Mouse (Mus musculus) stomach, embryonic 15.5 days (tissue): ENCODE results near the gene Tfdp1. TPM values are rescaled to one million over a fixed set of nuclear protein-coding genes. Genes with fewer than 3 reads are reported as not detected.

ENCODE experiments used
- ATAC-seq: fragments of 200-750 bp; cut with Nextera tagmentation; 2 replicates; pipeline ENCODE4 v1.8.0; 2017; ENCODE audit warnings: low read depth, moderate number of reproducible peaks, moderate TSS enrichment; ENCODE audit not compliant: insufficient read depth, low FRiP score
- H3K27ac ChIP-seq: fragments of 300-500 bp; sonication (generic); 2 replicates; pipeline ENCODE4 v1.5.1; 2015; ENCODE audit warnings: mild to moderate bottlenecking, inconsistent platforms
- H3K27me3 ChIP-seq: fragments of 300-500 bp; sonication (generic); replicated peaks from 2 replicates; pipeline ENCODE4 v1.6.1; 2015; ENCODE audit warnings: inconsistent platforms
- H3K36me3 ChIP-seq: fragments of 300-500 bp; sonication (generic); 2 replicates; pipeline ENCODE4 v1.6.1; 2015; ENCODE audit warnings: inconsistent platforms
- H3K4me1 ChIP-seq: fragments of 300-500 bp; sonication (generic); 2 replicates; pipeline ENCODE4 v1.6.1; 2015; ENCODE audit warnings: inconsistent platforms
- H3K4me2 ChIP-seq: fragments of 300-500 bp; sonication (generic); 2 replicates; pipeline ENCODE4 v1.6.1; 2015; ENCODE audit warnings: mild to moderate bottlenecking, inconsistent platforms
- H3K4me3 ChIP-seq: fragments of 300-500 bp; sonication (generic); replicated peaks from 2 replicates; pipeline ENCODE4 v1.5.1; 2015; ENCODE audit warnings: inconsistent platforms
- H3K9ac ChIP-seq: fragments of 300-500 bp; sonication (generic); 2 replicates; pipeline ENCODE4 v1.6.1; 2015; ENCODE audit warnings: inconsistent platforms
- H3K9me3 ChIP-seq: fragments of 300-500 bp; sonication (generic); 2 replicates; pipeline ENCODE4 v1.6.1; 2016; ENCODE audit warnings: inconsistent platforms
- WGBS: fragments of 180-500 bp; shearing (Covaris S2); methylation state at CpG from one replicate; pipeline ENCODE4 v1.1.7; 2015; 5-methylcytosine and 5-hydroxymethylcytosine counted together
- polyA plus RNA-seq: library from polyadenylated mRNA; unstranded; fragments of >200 nt; fragmentation: Nextera tagmentation; extraction: Ambion mirVana; gene quantifications from 2 replicates; pipeline ENCODE4 v1.2.1, GENCODE M21; 2015

Gene Tfdp1
- polyA plus RNA-seq, result 156 and 173 TPM in 2 replicates

DNA sequence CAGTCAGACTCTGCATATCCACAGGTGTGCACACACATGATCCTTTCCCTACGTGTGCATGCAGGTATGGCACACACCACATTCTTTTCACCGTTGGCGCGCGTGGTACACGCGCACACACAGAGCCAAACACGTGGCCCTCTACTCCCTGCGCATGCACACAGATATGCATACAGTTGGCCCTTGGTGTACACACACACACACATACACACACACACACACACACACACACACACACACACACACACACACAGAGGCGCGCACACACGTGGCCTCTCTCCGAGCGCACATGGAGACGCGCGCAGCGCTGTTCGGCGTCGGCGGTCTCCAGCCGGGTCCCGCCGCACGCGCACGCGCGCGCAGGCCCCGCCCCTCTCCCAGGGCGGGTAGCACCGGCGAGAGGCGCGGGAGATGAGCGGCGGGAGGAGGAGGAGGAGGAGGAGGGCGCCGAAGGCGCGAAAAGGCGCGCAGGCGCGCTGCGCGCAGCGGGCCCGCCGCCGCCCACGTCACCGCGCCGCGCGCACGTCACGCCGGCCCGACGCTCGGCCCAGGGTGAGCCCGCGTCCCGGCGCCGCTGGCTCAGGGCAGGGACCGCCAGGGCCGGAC, at the start of gene Tfdp1:
Tfdp1 (plus strand) TSS at position 497 of the 606 bp plus-strand sequence.
- Histone ChIP-seq H3K27ac (peak within 1 kb of the TSS; percentile 80), H3K4me2 (peak within 1 kb of the TSS; percentile 82), H3K27me3 (no peaks in the 10 kb centered on the region), H3K36me3 (peaks cover 10% of the 10 kb centered on the region), H3K4me3 (peak within 1 kb of the TSS; percentile 90), H3K4me1 (peaks cover 16% of the 10 kb centered on the region), H3K9me3 (no peaks in the 10 kb centered on the region), H3K9ac (peak within 1 kb of the TSS; percentile 94)
- ATAC-seq, result peak; percentile 92
- WGBS, result 3% methylated on average over 38 of the region's 72 CpGs

DNA sequence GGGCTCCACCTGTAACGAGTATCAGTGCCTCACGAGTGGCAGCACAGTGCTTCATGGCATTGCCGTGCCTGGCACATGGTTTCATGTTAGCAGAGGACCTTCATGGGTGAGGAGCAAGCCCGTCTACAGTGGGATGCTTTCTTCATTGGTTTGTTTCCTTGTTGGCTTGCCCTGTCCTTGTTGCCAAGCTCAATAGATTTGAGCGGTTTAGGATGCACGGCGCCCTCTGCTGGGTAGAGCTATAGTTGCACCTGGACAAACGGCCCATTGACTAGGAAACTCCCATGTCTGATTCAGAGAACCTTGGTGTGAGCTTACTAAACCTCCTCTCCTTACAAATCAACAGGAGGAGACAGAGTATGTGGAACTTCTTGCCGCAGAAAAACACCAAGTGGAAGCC, 46.2 kb upstream of the Tfdp1 start:
- H3K4me1 ChIP-seq, result peaks cover 10% of the 10 kb centered on the region; the same call in 1 of the 2 replicates
- no peak for ATAC-seq
- H3K36me3 ChIP-seq, result peaks cover 30% of the 10 kb centered on the region
- no peak overlapping the region for H3K4me3 ChIP-seq
- 27% methylated on average over 9 of the region's 9 CpGs for WGBS
- H3K9ac ChIP-seq, result no peak overlapping the region
- H3K27ac ChIP-seq, result no peak overlapping the region; the same call in 1 of the 2 replicates
- H3K9me3 ChIP-seq, result no peaks in the 10 kb centered on the region
- no peak overlapping the region for H3K4me2 ChIP-seq
- no peaks in the 10 kb centered on the region for H3K27me3 ChIP-seq

DNA sequence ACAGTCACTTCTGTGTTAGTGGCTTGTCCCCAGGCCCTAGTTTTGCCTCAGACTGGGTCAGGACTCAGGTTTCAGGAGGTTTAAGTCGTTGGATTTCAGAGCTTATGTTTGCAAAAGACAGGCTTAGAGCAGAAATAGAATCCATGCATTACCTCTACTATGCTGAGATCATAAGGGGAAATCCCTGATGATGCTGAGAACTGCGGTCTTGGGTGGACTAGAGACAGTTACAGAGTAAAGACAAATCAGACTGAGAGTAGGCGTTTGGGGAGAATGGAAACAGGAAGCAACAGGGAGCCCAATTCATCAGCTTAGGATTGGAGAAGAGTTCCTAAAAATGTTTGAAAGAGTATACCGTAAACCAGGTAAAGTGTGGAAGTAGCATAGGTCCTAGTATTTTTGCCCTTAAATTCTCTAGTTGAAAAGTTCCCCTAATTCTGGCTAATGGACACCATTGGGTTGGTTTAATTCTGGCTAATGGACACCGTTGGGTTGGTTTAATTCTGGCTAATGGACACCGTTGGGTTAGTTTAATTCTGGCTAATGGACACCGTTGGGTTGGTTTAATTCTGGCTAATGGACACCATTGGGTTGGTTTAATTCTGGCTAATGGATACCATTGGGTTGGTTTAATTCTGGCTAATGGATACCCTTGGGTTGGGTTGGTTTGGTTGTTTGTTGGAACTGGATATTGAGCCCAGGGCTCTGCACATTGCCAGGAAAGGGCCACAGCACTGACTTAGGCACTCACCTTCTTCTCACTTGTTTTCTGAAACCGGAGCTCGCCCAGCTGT, 44.7 kb upstream of the Tfdp1 start:
- H3K4me2 ChIP-seq, result no peak overlapping the region
- no peak overlapping the region for H3K27ac ChIP-seq
- H3K9ac ChIP-seq, result no peak overlapping the region
- H3K36me3 ChIP-seq, result peaks cover 30% of the 10 kb centered on the region
- no peak overlapping the region for H3K4me3 ChIP-seq
- no peak for ATAC-seq
- no peaks in the 10 kb centered on the region for H3K27me3 ChIP-seq
- WGBS, result 92% methylated on average over 9 of the region's 9 CpGs
- H3K4me1 ChIP-seq, result peaks cover 9% of the 10 kb centered on the region; the same call in 1 of the 2 replicates
- no peaks in the 10 kb centered on the region for H3K9me3 ChIP-seq

DNA sequence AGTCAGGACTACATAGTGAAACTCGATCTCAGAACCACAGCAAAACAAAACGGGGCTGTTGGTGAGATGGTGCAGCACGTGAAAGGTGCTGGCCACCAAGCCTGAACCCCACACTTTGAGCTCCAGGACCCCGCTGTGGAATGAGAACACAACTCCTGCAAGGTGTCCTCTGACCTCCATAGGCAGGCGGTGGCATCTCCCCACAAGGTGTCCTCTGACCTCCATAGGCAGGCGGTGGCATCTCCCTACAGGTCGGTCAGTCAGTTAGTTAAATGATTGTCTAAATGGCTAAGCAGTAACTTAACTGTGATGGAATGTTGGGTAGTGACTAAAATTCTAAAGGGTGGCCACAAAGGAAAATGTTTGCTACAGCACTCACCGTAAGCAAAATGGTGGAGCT, 39.0 kb upstream of the Tfdp1 start:
- no peaks in the 10 kb centered on the region for H3K27me3 ChIP-seq
- H3K4me3 ChIP-seq, result no peak overlapping the region
- ATAC-seq, result no peak
- no peak overlapping the region for H3K27ac ChIP-seq
- no peak overlapping the region for H3K9ac ChIP-seq
- 91% methylated on average over 8 of the region's 8 CpGs for WGBS
- H3K4me1 ChIP-seq, result no peaks in the 10 kb centered on the region
- H3K9me3 ChIP-seq, result no peaks in the 10 kb centered on the region
- peaks cover 43% of the 10 kb centered on the region for H3K36me3 ChIP-seq
- no peak overlapping the region for H3K4me2 ChIP-seq

DNA sequence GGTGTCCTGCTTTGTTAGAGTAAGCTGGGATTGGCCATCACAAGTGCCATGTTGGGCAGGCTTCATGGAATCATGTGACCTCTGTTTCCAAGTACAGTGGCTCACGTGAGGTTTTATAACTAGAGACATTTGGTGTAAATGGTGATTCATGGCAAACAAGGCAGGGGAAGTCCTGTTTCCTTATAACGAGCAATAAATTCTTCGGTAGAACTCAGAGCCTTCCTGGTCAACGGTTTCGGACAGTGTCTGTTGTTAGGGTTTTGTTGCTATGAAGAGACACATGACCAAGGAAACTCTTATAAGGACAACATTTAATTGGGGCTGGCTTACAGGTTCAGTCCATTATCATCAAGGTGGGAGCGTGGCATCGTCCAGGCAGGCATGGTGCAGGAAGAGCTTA, 37.5 kb upstream of the Tfdp1 start:
- Histone ChIP-seq H3K27ac (no peak overlapping the region), H3K4me2 (no peak overlapping the region), H3K4me1 (no peaks in the 10 kb centered on the region), H3K4me3 (no peak overlapping the region), H3K27me3 (no peaks in the 10 kb centered on the region), H3K36me3 (peaks cover 42% of the 10 kb centered on the region), H3K9ac (no peak overlapping the region), H3K9me3 (no peaks in the 10 kb centered on the region)
- ATAC-seq, result no peak
- 94% methylated on average over 7 of the region's 7 CpGs for WGBS

DNA sequence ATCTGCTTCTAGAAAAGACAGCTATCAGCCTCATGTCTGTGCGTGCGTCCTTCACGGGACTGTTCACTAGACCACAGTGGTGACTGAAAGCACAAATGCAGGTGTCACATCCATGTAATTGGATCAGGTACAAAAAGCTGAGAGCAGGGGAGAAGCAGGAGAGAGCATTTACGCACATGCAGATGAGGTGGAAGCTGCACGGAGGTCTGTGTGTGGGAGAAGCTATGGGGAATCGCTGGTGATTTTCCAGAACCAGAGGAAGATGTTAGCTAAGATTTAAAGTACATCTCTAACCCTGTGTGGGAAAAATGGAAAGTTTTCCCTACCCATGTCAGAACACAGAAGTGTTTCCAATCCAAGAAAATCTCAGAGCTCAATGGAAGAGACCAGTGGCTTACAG, 33.1 kb upstream of the Tfdp1 start:
- Histone ChIP-seq H3K36me3 (peaks cover 22% of the 10 kb centered on the region), H3K4me3 (no peak overlapping the region), H3K27ac (no peak overlapping the region), H3K9me3 (no peaks in the 10 kb centered on the region), H3K4me2 (no peak overlapping the region), H3K4me1 (no peaks in the 10 kb centered on the region), H3K27me3 (no peaks in the 10 kb centered on the region), H3K9ac (no peak overlapping the region)
- no peak for ATAC-seq
- 92% methylated on average over 6 of the region's 6 CpGs for WGBS

DNA sequence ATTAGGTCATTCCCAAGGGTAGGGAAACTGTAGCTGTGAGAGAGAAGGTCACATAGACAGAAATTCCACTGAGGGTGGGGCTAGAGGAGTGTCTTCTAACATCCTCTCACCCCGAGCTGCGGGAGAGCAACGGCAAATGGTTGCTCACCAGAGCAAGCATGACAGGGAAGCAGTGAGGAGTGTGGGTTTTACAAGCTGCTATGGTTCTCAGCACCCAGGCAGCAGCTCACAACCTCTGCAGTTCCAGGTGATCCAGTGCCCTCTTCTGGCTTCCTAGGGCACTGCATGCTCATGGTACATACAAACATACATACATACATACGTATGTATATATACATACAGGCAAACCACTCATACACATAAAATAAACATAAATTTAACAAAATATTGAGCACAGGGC, 32.7 kb upstream of the Tfdp1 start:
- no peak for ATAC-seq
- Histone ChIP-seq H3K9me3 (no peaks in the 10 kb centered on the region), H3K4me2 (no peak overlapping the region), H3K4me3 (no peak overlapping the region), H3K4me1 (no peaks in the 10 kb centered on the region), H3K36me3 (peaks cover 22% of the 10 kb centered on the region), H3K27ac (no peak overlapping the region), H3K27me3 (no peaks in the 10 kb centered on the region), H3K9ac (no peak overlapping the region)
- 94% methylated on average over 4 of the region's 4 CpGs for WGBS

DNA sequence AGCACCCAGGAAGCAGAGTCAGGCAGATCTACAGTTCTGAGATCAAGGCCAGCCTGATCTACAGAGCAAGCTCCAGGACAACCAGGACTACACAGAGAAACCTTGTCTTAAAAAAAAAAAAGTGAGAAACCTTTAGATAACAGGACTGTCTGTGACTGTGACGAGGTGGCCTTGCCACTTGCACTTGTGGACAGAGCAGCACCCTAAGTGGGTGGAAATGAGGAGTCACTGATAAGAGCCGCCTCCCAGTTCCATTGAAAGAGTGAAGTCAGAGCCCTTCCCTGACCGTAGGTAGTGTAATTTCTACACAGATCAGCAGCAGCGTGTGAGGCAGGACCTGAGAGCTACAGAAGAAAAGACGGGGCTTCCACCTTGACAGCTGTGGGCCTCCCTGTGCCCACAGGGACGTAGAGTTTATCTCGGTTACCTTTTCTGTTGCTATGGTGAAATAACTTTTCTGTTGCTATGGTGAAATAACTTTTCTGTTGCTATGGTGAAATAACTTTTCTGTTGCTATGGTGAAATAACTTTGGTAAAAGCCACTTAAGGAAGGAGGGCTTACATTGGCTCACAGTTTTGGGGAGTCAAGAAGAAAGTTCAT, 32.1 kb upstream of the Tfdp1 start:
- Histone ChIP-seq H3K4me2 (no peak overlapping the region), H3K36me3 (peaks cover 22% of the 10 kb centered on the region), H3K4me3 (no peak overlapping the region), H3K9me3 (no peaks in the 10 kb centered on the region), H3K9ac (no peak overlapping the region), H3K27ac (no peak overlapping the region), H3K4me1 (no peaks in the 10 kb centered on the region), H3K27me3 (no peaks in the 10 kb centered on the region)
- 67% methylated on average over 7 of the region's 7 CpGs for WGBS
- ATAC-seq, result no peak

DNA sequence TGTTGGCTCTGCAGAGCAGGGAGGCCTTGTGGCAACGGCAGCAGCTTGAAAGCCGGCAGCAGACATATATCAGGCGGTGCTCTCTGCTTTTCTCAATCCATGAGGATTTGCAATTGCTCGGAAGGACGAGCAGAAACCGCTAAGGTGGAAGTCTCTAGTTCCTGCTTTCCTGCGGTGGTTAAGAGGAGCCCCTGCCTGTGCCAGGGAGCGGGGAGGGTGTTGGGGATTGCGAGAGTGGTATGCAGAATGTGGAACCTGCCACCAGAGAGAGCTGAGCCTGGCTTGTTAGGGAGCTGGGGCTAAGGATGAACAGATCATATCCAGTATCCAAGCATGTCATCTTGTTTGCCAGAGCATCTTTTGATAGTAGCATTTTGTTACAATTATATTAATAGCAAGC, 31.6 kb upstream of the Tfdp1 start:
- Histone ChIP-seq H3K27me3 (no peaks in the 10 kb centered on the region), H3K4me1 (no peaks in the 10 kb centered on the region), H3K27ac (no peak overlapping the region), H3K36me3 (peaks cover 22% of the 10 kb centered on the region), H3K4me3 (no peak overlapping the region), H3K9me3 (no peaks in the 10 kb centered on the region), H3K9ac (no peak overlapping the region), H3K4me2 (no peak overlapping the region)
- no peak for ATAC-seq
- 79% methylated on average over 9 of the region's 9 CpGs for WGBS

DNA sequence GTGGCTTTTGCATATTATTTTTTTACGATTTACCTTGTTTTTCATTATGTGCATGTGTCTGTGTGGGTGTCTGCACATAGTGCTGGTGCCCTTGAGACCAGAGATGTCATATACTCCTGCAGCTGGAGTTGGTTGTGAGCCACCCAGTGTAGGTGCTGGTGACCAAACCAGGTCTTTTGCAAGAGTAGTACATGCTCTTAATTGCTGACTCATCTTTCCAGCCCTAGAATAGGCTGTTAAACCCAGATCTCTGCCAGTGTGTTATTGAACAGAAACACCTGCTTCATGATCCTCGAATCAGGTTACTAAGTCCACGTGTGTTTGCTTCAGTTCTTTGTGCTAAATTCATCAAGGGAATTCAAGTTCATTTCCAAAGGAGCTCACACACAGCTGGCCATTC, 23.6 kb upstream of the Tfdp1 start:
- Histone ChIP-seq H3K4me3 (no peak overlapping the region), H3K27me3 (no peaks in the 10 kb centered on the region), H3K27ac (no peak overlapping the region), H3K9me3 (no peaks in the 10 kb centered on the region), H3K36me3 (peaks cover 10% of the 10 kb centered on the region), H3K4me2 (no peak overlapping the region), H3K4me1 (no peaks in the 10 kb centered on the region), H3K9ac (no peak overlapping the region)
- no peak for ATAC-seq
- WGBS, result 81% methylated on average over 3 of the region's 3 CpGs

DNA sequence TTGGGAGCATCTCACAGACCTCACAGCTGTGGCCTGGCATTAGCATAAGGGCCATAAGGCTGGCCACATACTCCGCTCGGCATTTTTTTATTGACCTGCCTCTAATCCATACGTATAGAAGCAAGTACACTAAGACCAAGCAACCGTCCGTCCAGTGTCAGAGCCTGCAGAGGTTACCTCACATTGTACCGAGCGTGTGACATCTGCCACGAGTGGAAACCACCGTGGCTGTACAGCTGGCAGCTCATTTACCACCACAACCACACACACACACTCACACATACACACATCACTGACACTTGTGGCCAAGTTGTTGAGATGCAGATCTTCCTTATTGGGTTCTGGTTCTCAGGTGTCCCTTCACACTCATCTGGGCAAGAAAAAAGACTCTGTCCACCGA, 21.9 kb upstream of the Tfdp1 start:
- Histone ChIP-seq H3K9me3 (no peaks in the 10 kb centered on the region), H3K4me3 (no peak overlapping the region), H3K4me1 (no peaks in the 10 kb centered on the region), H3K27ac (no peak overlapping the region), H3K4me2 (no peak overlapping the region), H3K36me3 (peaks cover 10% of the 10 kb centered on the region), H3K9ac (no peak overlapping the region), H3K27me3 (no peaks in the 10 kb centered on the region)
- no peak for ATAC-seq
- 88% methylated on average over 10 of the region's 10 CpGs for WGBS

DNA sequence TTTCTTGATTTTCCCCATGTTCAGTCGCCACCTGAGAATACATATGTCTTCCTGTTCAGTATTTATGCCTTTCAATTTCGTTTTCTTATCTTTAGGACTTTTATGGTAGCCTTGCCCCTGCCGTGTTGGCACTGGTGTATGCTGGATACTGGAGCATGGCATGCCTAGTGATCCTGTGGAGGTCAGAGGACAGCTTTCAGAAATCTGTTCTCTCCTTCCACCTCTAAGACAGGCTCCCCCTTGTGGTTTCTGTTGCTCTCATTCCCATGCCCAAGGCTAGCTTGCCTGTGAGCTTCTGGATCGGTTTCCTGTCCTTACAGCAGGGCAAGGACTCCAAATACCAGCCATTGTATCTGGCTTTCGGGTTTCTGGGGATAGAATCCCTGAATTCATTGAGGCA, 12.0 kb upstream of the Tfdp1 start:
- Histone ChIP-seq H3K27ac (no peak overlapping the region), H3K4me3 (no peak overlapping the region), H3K9ac (no peak overlapping the region), H3K9me3 (no peaks in the 10 kb centered on the region), H3K36me3 (0 out of 2 replicates have a peak, but pooled peaks cover 5% of the 10 kb centered on the region), H3K4me1 (no peaks in the 10 kb centered on the region), H3K4me2 (no peak overlapping the region), H3K27me3 (no peaks in the 10 kb centered on the region)
- 28% methylated on average over 5 of the region's 5 CpGs for WGBS
- ATAC-seq, result no peak
